Mouse (Mus musculus) MEL (cell line): Measurements from ENCODE around the gene Ints6.

ENCODE experiments used
- CTCF ChIP-seq, 3 experiments: IDR thresholded peaks in 2 of 3; conservative IDR thresholded peaks in 1 of 3; 2 replicates each; pipeline ENCODE4 v1.5.1; 2011 to 2012; ENCODE audit warnings: low read length in 3 of 3, low read depth in 2 of 3, mild to moderate bottlenecking in 2 of 3, improper control_type of control experiment in 1 of 3, inconsistent platforms in 1 of 3, mixed read lengths in 1 of 3, moderate library complexity in 1 of 3; ENCODE audit not compliant: control insufficient read depth in 1 of 3, insufficient read depth in 1 of 3, poor library complexity in 1 of 3, severe bottlenecking in 1 of 3
- EP300 ChIP-seq, 2 experiments: IDR thresholded peaks; 2 replicates each; pipeline ENCODE4 v1.6.1; 2011; ENCODE audit warnings: improper control_type of control experiment in 2 of 2, low read length in 2 of 2, low read depth in 1 of 2, mild to moderate bottlenecking in 1 of 2
- GATA1 ChIP-seq: IDR thresholded peaks from 2 replicates; pipeline ENCODE4 v1.6.1; 2011; ENCODE audit warnings: low read depth, low read length, improper control_type of control experiment
- JUND ChIP-seq: IDR thresholded peaks from 2 replicates; pipeline ENCODE4 v1.6.1; 2011; ENCODE audit warnings: low read depth, mild to moderate bottlenecking, improper control_type of control experiment, low read length
- MXI1 ChIP-seq: IDR thresholded peaks from 2 replicates; pipeline ENCODE4 v1.6.1; 2011; ENCODE audit warnings: mild to moderate bottlenecking, low read depth, low read length, improper control_type of control experiment
- POLR2A ChIP-seq, 2 experiments: IDR thresholded peaks; 2 replicates each; pipeline ENCODE4 v1.6.1; 2011 to 2012; ENCODE audit warnings: low read length in 2 of 2, mild to moderate bottlenecking in 2 of 2, control low read depth in 1 of 2, improper control_type of control experiment in 1 of 2, low read depth in 1 of 2, moderate library complexity in 1 of 2; ENCODE audit not compliant: control insufficient read depth in 1 of 2, insufficient read depth in 1 of 2, poor library complexity in 1 of 2
- TAL1 ChIP-seq: IDR thresholded peaks from 2 replicates; pipeline ENCODE4 v1.6.1; 2012; ENCODE audit warnings: mild to moderate bottlenecking, inconsistent platforms, low read length, moderate library complexity, mixed read lengths
- ZKSCAN1 ChIP-seq: IDR thresholded peaks from 2 replicates; pipeline ENCODE4 v1.6.1; 2012; ENCODE audit warnings: low read depth, mild to moderate bottlenecking, inconsistent platforms, low read length, improper control_type of control experiment, moderate library complexity

DNA sequence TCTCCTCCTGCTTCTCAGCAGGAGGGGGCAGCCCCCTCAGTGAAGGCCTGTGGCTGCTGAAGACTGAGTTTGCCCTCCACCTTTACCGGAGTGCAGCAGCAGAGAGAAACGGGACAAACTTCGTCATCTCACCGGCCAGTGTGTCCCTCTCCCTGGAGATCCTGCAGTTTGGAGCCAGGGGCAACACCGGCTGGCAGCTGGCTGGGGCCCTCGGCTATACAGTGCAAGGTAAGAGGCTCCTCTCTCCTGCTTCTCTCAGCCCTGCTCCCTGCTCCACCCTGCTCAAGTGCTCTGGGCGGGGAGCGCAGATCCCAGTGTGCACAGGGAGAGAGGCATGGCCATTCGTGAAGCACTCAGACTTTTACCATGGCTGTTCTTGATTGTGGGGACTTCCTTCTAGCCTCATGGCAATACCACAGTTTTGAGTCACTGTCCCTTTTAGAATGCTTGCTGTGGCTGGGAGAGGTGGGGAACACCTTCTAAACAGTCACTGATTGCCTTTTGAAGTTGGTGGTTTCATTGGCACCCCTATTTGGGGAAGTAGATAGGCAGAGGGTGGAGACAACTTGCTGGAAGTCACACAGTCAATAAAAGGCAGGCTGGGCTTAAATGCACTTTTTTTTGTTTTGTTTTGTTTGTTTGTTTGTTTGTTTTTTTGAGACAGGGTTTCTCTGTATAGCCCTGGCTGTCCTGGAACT lies 95.8 kb downstream of the Ints6 start:
- TF ChIP-seq POLR2A (IDR thresholded peaks at IDR 0.05; ENCODE audit: control insufficient read depth in 1 of 2, insufficient read depth in 1 of 2, low read depth in 1 of 2, low read length in 2 of 2, poor library complexity in 1 of 2) = no peak
- no peak for TF ChIP-seq CTCF (IDR thresholded peaks at IDR 0.05 in 2 of 3, conservative IDR thresholded peaks at IDR 0.05 in 1 of 3; ENCODE audit: control insufficient read depth in 1 of 3, insufficient read depth in 1 of 3, low read depth in 2 of 3, low read length in 3 of 3, poor library complexity in 1 of 3, severe bottlenecking in 1 of 3)
- TF ChIP-seq GATA1 = no peak
- TF ChIP-seq EP300 (IDR thresholded peaks at IDR 0.05; ENCODE audit: low read depth in 1 of 2, low read length in 2 of 2) = no peak
- TF ChIP-seq ZKSCAN1 = no peak
- TF ChIP-seq MXI1 = no peak
- TF ChIP-seq JUND = no peak
- no peak for TF ChIP-seq TAL1
